Mouse (Mus musculus): ENCODE results near the gene Pitx3. TPM values are rescaled to one million over a fixed set of nuclear protein-coding genes. Genes with fewer than 3 reads are reported as not detected.

Gene Pitx3
- total RNA-seq, 2 experiments from 2014 or later: not detected

Other genes with a start within 250 kb of the Pitx3 start
- 10 to 100 TPM; 17.5 to 20.2 TPM for gene Armh3, start 149.8 kb downstream of the Pitx3 start, total RNA-seq (2021)
- gene Hps6, start 144.8 kb downstream of the Pitx3 start, total RNA-seq (2021): 1 to 10 TPM; 7.8 to 8.4 TPM
- gene Pprc1, start 103.4 kb downstream of the Pitx3 start, total RNA-seq (2021): 10 to 100 TPM; 26.1 to 33.3 TPM
- gene Ldb1, start 103.1 kb downstream of the Pitx3 start, total RNA-seq (2021): 100 to 1,000 TPM; 113 to 123 TPM
- 10 to 100 TPM; 47.0 to 50.2 TPM for gene Nolc1, start 72.5 kb downstream of the Pitx3 start, total RNA-seq (2021)
- not detected for gene Elovl3, start 16.4 kb downstream of the Pitx3 start, total RNA-seq (2021)
- gene Gbf1, start 4.2 kb upstream of the Pitx3 start, total RNA-seq (2021): 10 to 100 TPM; 84.6 to 86.4 TPM
- 1 to 10 TPM; 1.9 to 2.1 TPM for gene Nfkb2, start 156.0 kb upstream of the Pitx3 start, total RNA-seq (2021)
- gene Psd, start 178.8 kb upstream of the Pitx3 start, total RNA-seq (2021): 100 to 1,000 TPM; 612 to 681 TPM
- 10 to 100 TPM; 30.0 to 31.1 TPM for gene Fbxl15, start 179.9 kb upstream of the Pitx3 start, total RNA-seq (2021)
- gene Cuedc2, start 190.4 kb upstream of the Pitx3 start, total RNA-seq (2021): 100 to 1,000 TPM; 199 to 202 TPM
- gene Mfsd13a, start 192.8 kb upstream of the Pitx3 start, total RNA-seq (2021): 10 to 100 TPM; 22.7 to 26.4 TPM
- under 1 TPM; 0.79 to 0.98 TPM for gene 2310034G01Rik, start 202.0 kb upstream of the Pitx3 start, total RNA-seq (2021)
- 100 to 1,000 TPM; 196 to 198 TPM for gene Actr1a, start 247.4 kb upstream of the Pitx3 start, total RNA-seq (2021)
- 10 to 100 TPM; 18.4 to 18.6 TPM for gene Sufu, start 248.6 kb upstream of the Pitx3 start, total RNA-seq (2021)

Measured in left cerebral cortex, adult 18-20 months (tissue).